ENCODE assay signal across 9 mouse cellular contexts in the genomic region with DNA sequence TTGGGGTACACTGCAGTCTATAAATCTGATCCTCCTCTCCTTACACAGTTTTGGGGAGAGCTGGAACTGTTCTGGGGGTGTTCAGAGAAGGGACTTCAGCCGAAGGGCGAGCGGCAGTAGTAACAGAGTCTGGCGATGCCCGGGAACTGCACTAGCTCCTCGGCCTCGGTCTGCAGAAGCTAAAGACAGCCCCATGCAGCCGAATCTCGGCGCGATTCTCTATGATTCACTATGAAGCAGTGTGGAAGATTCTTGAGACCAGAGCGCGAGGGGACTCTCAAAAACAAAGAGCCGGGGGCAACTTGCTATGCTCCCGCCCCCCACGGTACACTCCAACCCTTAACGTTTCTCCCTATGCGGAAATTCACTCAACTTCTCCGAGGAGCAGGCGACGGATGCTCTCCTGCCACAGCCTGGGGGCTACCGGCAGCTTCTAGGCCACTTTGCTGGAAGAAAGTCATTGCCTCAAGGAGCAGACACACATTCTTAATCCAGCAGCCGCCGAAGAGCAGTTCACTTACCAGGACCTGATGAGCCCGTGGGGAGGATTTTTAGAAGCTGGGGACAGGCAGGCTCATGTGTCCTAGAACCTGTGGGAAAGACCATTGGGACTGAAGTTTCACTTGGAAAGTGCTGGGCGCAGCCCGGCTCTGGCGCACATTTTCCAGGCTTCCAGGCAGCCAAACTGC.
DNase-seq lines count a peak whose midpoint lies in the region; ATAC-seq and TF ChIP-seq lines count a peak whose summit lies in the region.
"Had no signal": no experiment of that assay in that cellular context is flagged by ENCODE, and none has a peak within 500 bp of the region (broad histone marks: within the 10 kb centered on the region; RNA-seq: fewer than 3 reads in every experiment).

No protein-coding gene starts in this region.

- H3K9me3 ChIP-seq in ES-Bruce4 (replicated peaks; ENCODE audit: control insufficient read depth, insufficient read depth, low read length, poor library complexity, severe bottlenecking): no peaks in the 10 kb centered on the region
- H3K9me3 ChIP-seq in forebrain, embryonic 11.5 days (ENCODE audit: control insufficient read depth, low read length): no peaks in the 10 kb centered on the region
- no peaks in the 10 kb centered on the region for H3K9me3 ChIP-seq in midbrain, embryonic 13.5 days

- peak overlapping the region; percentile 25 for H3K4me3 ChIP-seq in ES-Bruce4 (ENCODE audit: low read depth, low read length)
- H3K4me3 ChIP-seq in forebrain, embryonic 11.5 days (ENCODE audit: low read depth, low read length): peak overlapping the region; percentile 30
- H3K4me3 ChIP-seq in midbrain, embryonic 13.5 days (replicated peaks): peak overlapping the region; percentile 31

- peak overlapping the region; percentile 68 for H3K4me2 ChIP-seq in forebrain, embryonic 11.5 days (ENCODE audit: low read depth, low read length, severe bottlenecking)
- peak overlapping the region; percentile 59 for H3K4me2 ChIP-seq in midbrain, embryonic 13.5 days (replicated peaks)

- no peak overlapping the region for H3K27ac ChIP-seq in ES-Bruce4 (ENCODE audit: insufficient read depth, low read length)
- no peak overlapping the region for H3K27ac ChIP-seq in forebrain, embryonic 11.5 days (ENCODE audit: low read depth, low read length)
- no peak overlapping the region; the same call in 1 of the 2 replicates for H3K27ac ChIP-seq in midbrain, embryonic 13.5 days
- H3K27ac ChIP-seq: macrophage had no signal

- DNase-seq in adrenal gland, postnatal 10 days: peak; percentile 59
- peak; percentile 77 for DNase-seq in forebrain, embryonic 11.5 days (ENCODE audit: low spot score)
- DNase-seq in layer of hippocampus, postnatal 14 days (ENCODE audit: low spot score in 2 of 2): peak; percentile 59 to 82
- DNase-seq in thymus, postnatal 14 days: no peak
- no peak for DNase-seq in spleen, postnatal 14 days (ENCODE audit: low spot score in 2 of 2)

- TF ChIP-seq EP300 in ES-Bruce4 (IDR thresholded peaks at IDR 0.05; ENCODE audit: insufficient read depth, low read depth, low read length): no peak

- no peaks in the 10 kb centered on the region for H3K36me3 ChIP-seq in ES-Bruce4 (ENCODE audit: control insufficient read depth, insufficient read depth, low read length, poor library complexity, severe bottlenecking)
- H3K36me3 ChIP-seq in forebrain, embryonic 11.5 days (ENCODE audit: control insufficient read depth, insufficient read depth, low read length): no peaks in the 10 kb centered on the region
- H3K36me3 ChIP-seq in midbrain, embryonic 13.5 days: no peaks in the 10 kb centered on the region

- H3K9ac ChIP-seq in ES-Bruce4 (ENCODE audit: low read depth, poor library complexity, severe bottlenecking): peak overlapping the region; percentile 24; the same call in 1 of the 2 replicates
- H3K9ac ChIP-seq in forebrain, embryonic 11.5 days (ENCODE audit: low read length): peak overlapping the region; percentile 57
- peak overlapping the region; percentile 65 for H3K9ac ChIP-seq in midbrain, embryonic 13.5 days (replicated peaks)

- peaks cover 21% of the 10 kb centered on the region for H3K27me3 ChIP-seq in ES-Bruce4 (ENCODE audit: control insufficient read depth, insufficient read depth, low read length, poor library complexity, severe bottlenecking)
- peaks cover 33% of the 10 kb centered on the region for H3K27me3 ChIP-seq in forebrain, embryonic 11.5 days (ENCODE audit: control insufficient read depth, insufficient read depth, low read length)
- peaks cover 62% of the 10 kb centered on the region for H3K27me3 ChIP-seq in midbrain, embryonic 13.5 days

- peaks cover 4% of the 10 kb centered on the region for H3K4me1 ChIP-seq in ES-Bruce4 (ENCODE audit: control insufficient read depth, insufficient read depth, low read length)
- H3K4me1 ChIP-seq in forebrain, embryonic 11.5 days (replicated peaks; ENCODE audit: control insufficient read depth, insufficient read depth, low read length): peaks cover 23% of the 10 kb centered on the region
- H3K4me1 ChIP-seq in midbrain, embryonic 13.5 days (replicated peaks): peaks cover 55% of the 10 kb centered on the region

- no peak for TF ChIP-seq POLR2A in ES-Bruce4 (IDR thresholded peaks at IDR 0.05; ENCODE audit: insufficient read depth, low read length)

- WGBS in forebrain, embryonic 11.5 days: under 1% methylated on average over 28 of the region's 28 CpGs
- 1% methylated on average over 28 of the region's 28 CpGs for WGBS in midbrain, embryonic 13.5 days

- no peak for TF ChIP-seq CTCF in ES-Bruce4 (IDR thresholded peaks at IDR 0.05; ENCODE audit: low read depth, low read length)

- no peak for ATAC-seq in forebrain, embryonic 11.5 days (replicated peaks; ENCODE audit: low FRiP score)
- peak; percentile 26 to 39; a peak in 2 of 4 replicates for ATAC-seq in hematopoietic stem cell, adult 5-6 weeks (replicated peaks in 1 of 2; ENCODE audit: insufficient read depth in 1 of 2, low FRiP score in 2 of 2, low TSS enrichment in 1 of 2, low read depth in 1 of 2, poor library complexity in 2 of 2, severe bottlenecking in 2 of 2)
- ATAC-seq in midbrain, embryonic 13.5 days: no peak

Comparison
In these comparisons a context has a peak if more than half of its experiments do, and no peak if none do; other contexts are left out.
1. DNase-seq: peak in adrenal gland, postnatal 10 days (single experiment), forebrain, embryonic 11.5 days (single experiment) and layer of hippocampus, postnatal 14 days (2 of 2); none in thymus, postnatal 14 days (single experiment) and spleen, postnatal 14 days (0 of 2).
2. ATAC-seq: peak in hematopoietic stem cell, adult 5-6 weeks (2 of 2); none in forebrain, embryonic 11.5 days (single experiment) and midbrain, embryonic 13.5 days (single experiment).
3. Peak in every context shown above with its lines, with median percentiles within 50 percentile points of each other: H3K4me3 ChIP-seq and H3K9ac ChIP-seq.